Mouse (Mus musculus) macrophage (primary cell): ENCODE measurements around the gene Olig1. TPM values are rescaled to one million over a fixed set of nuclear protein-coding genes. Genes with fewer than 3 reads are reported as not detected.
"Not testable (repeated sequence)": the region's sequence is repeated elsewhere in the genome, so short reads cannot be mapped to it uniquely, and the experiment has no call there.

Experiments used
- H3K27ac ChIP-seq: fragments of 350-480 bp; formaldehyde crosslinking; 2 replicates; pipeline ENCODE4 v1.9.0; 2021
- H3K36me3 ChIP-seq: fragments of 350-480 bp; formaldehyde crosslinking; 2 replicates; pipeline ENCODE4 v1.9.0; 2021; ENCODE audit errors: inconsistent target
- H3K4me3 ChIP-seq: fragments of 350-480 bp; formaldehyde crosslinking; 2 replicates; pipeline ENCODE4 v1.9.0; 2021; ENCODE audit errors: inconsistent target
- H3K79me2 ChIP-seq: fragments of 350-480 bp; formaldehyde crosslinking; 2 replicates; pipeline ENCODE4 v1.9.0; 2021; ENCODE audit errors: inconsistent target
- WGBS: methylation state at CpG from one replicate; pipeline ENCODE4 v1.1.7; 2026; ENCODE audit warnings: inconsistent platforms; ENCODE audit not compliant: missing documents; 5-methylcytosine and 5-hydroxymethylcytosine counted together
- polyA plus RNA-seq: library from polyadenylated mRNA; stranded (reverse); fragments of 250-400 nt; gene quantifications from 3 replicates; pipeline ENCODE4 v1.2.4, GENCODE M21; 2018; ENCODE audit warnings: inconsistent platforms

Olig1 gene
- polyA plus RNA-seq, 1 experiment from 2014 or later: not detected

- Histone ChIP-seq H3K36me3 (no peaks in the 10 kb centered on the region), H3K79me2 (no peaks in the 10 kb centered on the region), H3K4me3 (no peak overlapping the region), H3K27ac (no peak overlapping the region)
- WGBS: 23% methylated on average over 8 of the region's 8 CpGs
These were observed 39.9 kb upstream of the Olig1 start for GRCm38 (mm10) chr16:91229643-91230042.

- no peak overlapping the region for H3K4me3 ChIP-seq
- H3K79me2 ChIP-seq: no peaks in the 10 kb centered on the region
- H3K27ac ChIP-seq: no peak overlapping the region
- H3K36me3 ChIP-seq: no peaks in the 10 kb centered on the region
- 14% methylated on average over 26 of the region's 26 CpGs for WGBS
These were observed 37.6 kb upstream of the Olig1 start for GRCm38 (mm10) chr16:91231781-91232469.

GRCm38 (mm10) chr16:91232470-91233240 lies 36.9 kb upstream of the Olig1 start:
- 4% methylated on average over 25 of the region's 25 CpGs for WGBS
- no peaks in the 10 kb centered on the region for H3K79me2 ChIP-seq

GRCm38 (mm10) chr16:91233241-91233944 lies 36.2 kb upstream of the Olig1 start:
- WGBS: 23% methylated on average over 11 of the region's 11 CpGs
- Histone ChIP-seq H3K27ac (no peak overlapping the region), H3K36me3 (no peaks in the 10 kb centered on the region), H3K79me2 (no peaks in the 10 kb centered on the region), H3K4me3 (no peak overlapping the region)

More at GRCm38 (mm10) chr16:91232470-91233240, 36.9 kb upstream of the Olig1 start:
- no peaks in the 10 kb centered on the region for H3K36me3 ChIP-seq
- no peak overlapping the region for H3K27ac ChIP-seq
- H3K4me3 ChIP-seq: no peak overlapping the region

GRCm38 (mm10) chr16:91239024-91239423 lies 30.5 kb upstream of the Olig1 start:
- Histone ChIP-seq H3K27ac (no peak overlapping the region), H3K36me3 (no peaks in the 10 kb centered on the region), H3K4me3 (no peak overlapping the region), H3K79me2 (no peaks in the 10 kb centered on the region)
- WGBS: 39% methylated on average over 4 of the region's 4 CpGs

GRCm38 (mm10) chr16:91246292-91246691 lies 23.3 kb upstream of the Olig1 start:
- Histone ChIP-seq H3K79me2 (no peaks in the 10 kb centered on the region), H3K27ac (no peak overlapping the region), H3K36me3 (no peaks in the 10 kb centered on the region), H3K4me3 (no peak overlapping the region)
- 80% methylated on average over 9 of the region's 9 CpGs for WGBS

- H3K27ac ChIP-seq, H3K79me2 ChIP-seq, H3K4me3 ChIP-seq, H3K36me3 ChIP-seq: not testable (repeated sequence)
- 17% methylated on average over 17 of the region's 28 CpGs for WGBS
These were observed 14.0 kb upstream of the Olig1 start for GRCm38 (mm10) chr16:91255419-91256164.

GRCm38 (mm10) chr16:91258956-91259355 lies 10.6 kb upstream of the Olig1 start:
- no peaks in the 10 kb centered on the region for H3K79me2 ChIP-seq
- 45% methylated on average over 3 of the region's 3 CpGs for WGBS

GRCm38 (mm10) chr16:91260861-91261260 lies 8.7 kb upstream of the Olig1 start:
- no peaks in the 10 kb centered on the region for H3K79me2 ChIP-seq
- H3K4me3 ChIP-seq: no peak overlapping the region
- H3K27ac ChIP-seq: no peak overlapping the region
- no peaks in the 10 kb centered on the region for H3K36me3 ChIP-seq
- WGBS: 96% methylated on average over 3 of the region's 3 CpGs

More at GRCm38 (mm10) chr16:91258956-91259355, 10.6 kb upstream of the Olig1 start:
- H3K36me3 ChIP-seq: no peaks in the 10 kb centered on the region
- no peak overlapping the region for H3K27ac ChIP-seq
- no peak overlapping the region for H3K4me3 ChIP-seq

GRCm38 (mm10) chr16:91262467-91263220 lies 6.9 kb upstream of the Olig1 start:
- no peaks in the 10 kb centered on the region for H3K36me3 ChIP-seq
- WGBS: 44% methylated on average over 12 of the region's 12 CpGs
- no peaks in the 10 kb centered on the region for H3K79me2 ChIP-seq
- H3K4me3 ChIP-seq: no peak overlapping the region
- no peak overlapping the region for H3K27ac ChIP-seq

GRCm38 (mm10) chr16:91265972-91266371 lies 3.6 kb upstream of the Olig1 start:
- Histone ChIP-seq H3K27ac (no peak overlapping the region), H3K79me2 (no peaks in the 10 kb centered on the region), H3K36me3 (no peaks in the 10 kb centered on the region), H3K4me3 (no peak overlapping the region)
- WGBS: 92% methylated on average over 6 of the region's 6 CpGs

- Histone ChIP-seq H3K79me2 (no peaks in the 10 kb centered on the region), H3K27ac (no peak overlapping the region), H3K4me3 (no peak overlapping the region), H3K36me3 (no peaks in the 10 kb centered on the region)
- 16% methylated on average over 13 of the region's 13 CpGs for WGBS
These were observed 684 bp upstream of the Olig1 start for GRCm38 (mm10) chr16:91268724-91269452.

- Histone ChIP-seq H3K4me3 (no peak overlapping the region), H3K27ac (no peak overlapping the region), H3K79me2 (no peaks in the 10 kb centered on the region), H3K36me3 (no peaks in the 10 kb centered on the region)
- WGBS: 4% methylated on average over 59 of the region's 63 CpGs
These were observed 820 bp downstream of the Olig1 start for GRCm38 (mm10) chr16:91270212-91270971.
